Mouse (Mus musculus): ENCODE results near the gene Ceacam18. TPM values are rescaled to one million over a fixed set of nuclear protein-coding genes. Genes with fewer than 3 reads are reported as not detected.
"Not testable (repeated sequence)": the region's sequence is repeated elsewhere in the genome, so short reads cannot be mapped to it uniquely, and the experiment has no call there.

Gene Ceacam18
- polyA plus RNA-seq, 1 experiment from 2014 or later = not detected

GRCm38 (mm10) chr7:43625794-43626422, 8.6 kb upstream of the Ceacam18 start:
- Histone ChIP-seq H3K4me3 (replicated peaks) (no peak overlapping the region), H3K9ac (no peak overlapping the region), H3K27ac (replicated peaks) (no peak overlapping the region), H3K4me2 (replicated peaks) (no peak overlapping the region), H3K9me3 (replicated peaks) (no peaks in the 10 kb centered on the region), H3K36me3 (no peaks in the 10 kb centered on the region), H3K27me3 (no peaks in the 10 kb centered on the region), H3K4me1 (no peaks in the 10 kb centered on the region)
- WGBS = 74% methylated on average over 8 of the region's 8 CpGs
- no peak for ATAC-seq (ENCODE audit: insufficient number of reproducible peaks, low FRiP score, low TSS enrichment, low read depth)

GRCm38 (mm10) chr7:43633940-43634339, 567 bp upstream of the Ceacam18 start:
- Histone ChIP-seq H3K27me3 (no peaks in the 10 kb centered on the region), H3K4me2 (replicated peaks) (no peak overlapping the region), H3K36me3 (no peaks in the 10 kb centered on the region), H3K9me3 (replicated peaks) (no peaks in the 10 kb centered on the region), H3K27ac (replicated peaks) (no peak overlapping the region), H3K4me3 (replicated peaks) (no peak overlapping the region), H3K4me1 (no peaks in the 10 kb centered on the region), H3K9ac (no peak overlapping the region)
- WGBS = 65% methylated on average over 4 of the region's 4 CpGs
- ATAC-seq (ENCODE audit: insufficient number of reproducible peaks, low FRiP score, low TSS enrichment, low read depth) = no peak

GRCm38 (mm10) chr7:43636194-43636593, 1.7 kb downstream of the Ceacam18 start:
- H3K9me3 ChIP-seq (replicated peaks) = no peaks in the 10 kb centered on the region
- H3K27ac ChIP-seq (replicated peaks) = no peak overlapping the region
- no peak overlapping the region for H3K4me2 ChIP-seq (replicated peaks)
- H3K27me3 ChIP-seq = no peaks in the 10 kb centered on the region
- H3K4me3 ChIP-seq (replicated peaks) = no peak overlapping the region
- H3K4me1 ChIP-seq = no peaks in the 10 kb centered on the region
- WGBS = 57% methylated on average over 2 of the region's 2 CpGs
- H3K9ac ChIP-seq = no peak overlapping the region
- ATAC-seq (ENCODE audit: insufficient number of reproducible peaks, low FRiP score, low TSS enrichment, low read depth) = no peak
- no peaks in the 10 kb centered on the region for H3K36me3 ChIP-seq

GRCm38 (mm10) chr7:43637118-43637517, 2.6 kb downstream of the Ceacam18 start:
- Histone ChIP-seq H3K4me3 (replicated peaks) (no peak overlapping the region), H3K27ac (replicated peaks) (no peak overlapping the region), H3K4me2 (replicated peaks) (no peak overlapping the region), H3K9ac (no peak overlapping the region), H3K27me3 (no peaks in the 10 kb centered on the region), H3K4me1 (no peaks in the 10 kb centered on the region), H3K9me3 (replicated peaks) (no peaks in the 10 kb centered on the region), H3K36me3 (no peaks in the 10 kb centered on the region)
- ATAC-seq (ENCODE audit: insufficient number of reproducible peaks, low FRiP score, low TSS enrichment, low read depth) = no peak
- 77% methylated on average over 1 of the region's 1 CpGs for WGBS

GRCm38 (mm10) chr7:43642587-43642986, 8.1 kb downstream of the Ceacam18 start:
- no peak overlapping the region for H3K4me3 ChIP-seq (replicated peaks)
- H3K4me2 ChIP-seq (replicated peaks) = no peak overlapping the region
- no peak for ATAC-seq (ENCODE audit: insufficient number of reproducible peaks, low FRiP score, low TSS enrichment, low read depth)
- no peak overlapping the region for H3K9ac ChIP-seq
- H3K36me3 ChIP-seq = no peaks in the 10 kb centered on the region
- no peaks in the 10 kb centered on the region for H3K4me1 ChIP-seq
- 80% methylated on average over 5 of the region's 5 CpGs for WGBS
- H3K27ac ChIP-seq (replicated peaks) = no peak overlapping the region
- no peaks in the 10 kb centered on the region for H3K27me3 ChIP-seq
- no peaks in the 10 kb centered on the region for H3K9me3 ChIP-seq (replicated peaks)

- no peaks in the 10 kb centered on the region for H3K27me3 ChIP-seq
- no peaks in the 10 kb centered on the region for H3K4me1 ChIP-seq
- no peak overlapping the region for H3K4me2 ChIP-seq (replicated peaks)
- ATAC-seq (ENCODE audit: insufficient number of reproducible peaks, low FRiP score, low TSS enrichment, low read depth) = no peak
- no peak overlapping the region for H3K9ac ChIP-seq
- H3K9me3 ChIP-seq (replicated peaks) = no peaks in the 10 kb centered on the region
- 79% methylated on average over 17 of the region's 17 CpGs for WGBS
- H3K4me3 ChIP-seq (replicated peaks) = no peak overlapping the region
- H3K27ac ChIP-seq (replicated peaks) = no peak overlapping the region
- no peaks in the 10 kb centered on the region for H3K36me3 ChIP-seq
These were observed 8.6 kb downstream of the Ceacam18 start for GRCm38 (mm10) chr7:43643046-43643652.

GRCm38 (mm10) chr7:43652683-43653082, 18.2 kb downstream of the Ceacam18 start:
- Histone ChIP-seq H3K9ac (no peak overlapping the region), H3K9me3 (replicated peaks) (no peaks in the 10 kb centered on the region), H3K36me3 (no peaks in the 10 kb centered on the region), H3K27me3 (no peaks in the 10 kb centered on the region), H3K4me2 (replicated peaks) (no peak overlapping the region), H3K4me3 (replicated peaks) (no peak overlapping the region), H3K27ac (replicated peaks) (no peak overlapping the region), H3K4me1 (no peaks in the 10 kb centered on the region)
- ATAC-seq (ENCODE audit: insufficient number of reproducible peaks, low FRiP score, low TSS enrichment, low read depth) = no peak
- WGBS = 85% methylated on average over 6 of the region's 6 CpGs

- no peak overlapping the region for H3K4me2 ChIP-seq (replicated peaks)
- no peaks in the 10 kb centered on the region for H3K27me3 ChIP-seq
- no peak overlapping the region for H3K9ac ChIP-seq
- no peaks in the 10 kb centered on the region for H3K4me1 ChIP-seq
- no peak for ATAC-seq (ENCODE audit: insufficient number of reproducible peaks, low FRiP score, low TSS enrichment, low read depth)
- H3K36me3 ChIP-seq = no peaks in the 10 kb centered on the region
- no peak overlapping the region for H3K27ac ChIP-seq (replicated peaks)
- WGBS = 70% methylated on average over 3 of the region's 3 CpGs
- no peak overlapping the region for H3K4me3 ChIP-seq (replicated peaks)
- no peaks in the 10 kb centered on the region for H3K9me3 ChIP-seq (replicated peaks)
These were observed 20.0 kb downstream of the Ceacam18 start for GRCm38 (mm10) chr7:43654519-43654918.

- H3K36me3 ChIP-seq = no peaks in the 10 kb centered on the region
- no peak for ATAC-seq (ENCODE audit: insufficient number of reproducible peaks, low FRiP score, low TSS enrichment, low read depth)
- no peaks in the 10 kb centered on the region for H3K27me3 ChIP-seq
- H3K4me2 ChIP-seq (replicated peaks) = no peak overlapping the region
- no peak overlapping the region for H3K9ac ChIP-seq
- H3K4me3 ChIP-seq (replicated peaks) = no peak overlapping the region
- no peak overlapping the region for H3K27ac ChIP-seq (replicated peaks)
- H3K9me3 ChIP-seq (replicated peaks) = no peaks in the 10 kb centered on the region
- H3K4me1 ChIP-seq = no peaks in the 10 kb centered on the region
- 54% methylated on average over 6 of the region's 6 CpGs for WGBS
These were observed 21.7 kb downstream of the Ceacam18 start for GRCm38 (mm10) chr7:43656232-43656631.

- Histone ChIP-seq H3K9me3 (replicated peaks) (no peaks in the 10 kb centered on the region), H3K9ac (no peak within 1 kb of the TSS), H3K4me1 (no peaks in the 10 kb centered on the region), H3K27ac (replicated peaks) (no peak within 1 kb of the TSS), H3K4me2 (replicated peaks) (no peak within 1 kb of the TSS), H3K27me3 (no peaks in the 10 kb centered on the region), H3K36me3 (no peaks in the 10 kb centered on the region), H3K4me3 (replicated peaks) (no peak within 1 kb of the TSS)
- WGBS = 73% methylated on average over 1 of the region's 1 CpGs
- no peak for ATAC-seq (ENCODE audit: insufficient number of reproducible peaks, low FRiP score, low TSS enrichment, low read depth)
These were observed 25.5 kb downstream of the Ceacam18 start, which contains the start of gene Siglece for GRCm38 (mm10) chr7:43660002-43660401. TSS of gene Siglece (minus strand) at chr7:43660161.

GRCm38 (mm10) chr7:43662804-43663203, 28.3 kb downstream of the Ceacam18 start:
- no peak overlapping the region for H3K4me3 ChIP-seq (replicated peaks)
- no peak for ATAC-seq (ENCODE audit: insufficient number of reproducible peaks, low FRiP score, low TSS enrichment, low read depth)
- 77% methylated on average over 1 of the region's 1 CpGs for WGBS
- H3K27ac ChIP-seq (replicated peaks) = no peak overlapping the region
- no peaks in the 10 kb centered on the region for H3K9me3 ChIP-seq (replicated peaks)
- no peaks in the 10 kb centered on the region for H3K4me1 ChIP-seq
- no peak overlapping the region for H3K9ac ChIP-seq
- H3K27me3 ChIP-seq = no peaks in the 10 kb centered on the region
- H3K4me2 ChIP-seq (replicated peaks) = no peak overlapping the region
- H3K36me3 ChIP-seq = no peaks in the 10 kb centered on the region

GRCm38 (mm10) chr7:43667221-43667620, 32.7 kb downstream of the Ceacam18 start:
- H3K36me3 ChIP-seq; H3K27me3 ChIP-seq; H3K9me3 ChIP-seq (replicated peaks); H3K4me2 ChIP-seq (replicated peaks); H3K4me3 ChIP-seq (replicated peaks); H3K9ac ChIP-seq; H3K4me1 ChIP-seq; ATAC-seq (ENCODE audit: insufficient number of reproducible peaks, low FRiP score, low TSS enrichment, low read depth); H3K27ac ChIP-seq (replicated peaks): not testable (repeated sequence)
- WGBS = 86% methylated on average over 4 of the region's 4 CpGs
